ENCODE assay signal across 7 mouse cellular contexts in genomic region chr13:108315702-108316486, GRCm38 (mm10). TPM values are rescaled to one million over a fixed set of nuclear protein-coding genes. Genes with fewer than 3 reads are reported as not detected.
DNase-seq lines count a peak whose midpoint lies in the region; ATAC-seq and TF ChIP-seq lines count a peak whose summit lies in the region.

TSS of gene Depdc1b (plus strand) at chr13:108316332.

- TF ChIP-seq CTCF in kidney, adult 2 months (conservative IDR thresholded peaks at IDR 0.05; ENCODE audit: insufficient read depth, insufficient read length, low read depth, low read length) = no peak
- TF ChIP-seq CTCF in spleen, adult 2 months (IDR thresholded peaks at IDR 0.05; ENCODE audit: extremely low read depth, insufficient read depth, insufficient read length, insufficient replicate concordance) = no peak

- peak within 1 kb of the TSS; percentile 71 for H3K4me3 ChIP-seq in embryonic facial prominence, embryonic 11.5 days (ENCODE audit: low read depth, low read length)
- H3K4me3 ChIP-seq in kidney, adult 2 months (ENCODE audit: insufficient read depth, low read depth, low read length) = peak within 1 kb of the TSS; percentile 76
- peak within 1 kb of the TSS; percentile 83 for H3K4me3 ChIP-seq in limb, embryonic 12.5 days (replicated peaks)
- H3K4me3 ChIP-seq in midbrain, embryonic 15.5 days = peak within 1 kb of the TSS; percentile 71
- peak within 1 kb of the TSS; percentile 92 for H3K4me3 ChIP-seq in spleen, adult 2 months (ENCODE audit: extremely low read depth, insufficient read depth, insufficient read length)

- no peaks in the 10 kb centered on the region for H3K27me3 ChIP-seq in embryonic facial prominence, embryonic 11.5 days (ENCODE audit: control insufficient read depth, insufficient read depth, low read length)
- no peaks in the 10 kb centered on the region for H3K27me3 ChIP-seq in kidney, adult 2 months (replicated peaks; ENCODE audit: control insufficient read depth, insufficient read depth, low read length)
- H3K27me3 ChIP-seq in limb, embryonic 12.5 days = no peaks in the 10 kb centered on the region
- no peaks in the 10 kb centered on the region for H3K27me3 ChIP-seq in midbrain, embryonic 15.5 days (replicated peaks)
- H3K27me3 ChIP-seq in spleen, adult 2 months (ENCODE audit: control insufficient read depth, insufficient read depth, low read length) = no peaks in the 10 kb centered on the region

- peak; percentile 23 for TF ChIP-seq POLR2A in kidney, adult 2 months (IDR thresholded peaks at IDR 0.05; ENCODE audit: low read depth, low read length)
- no peak for TF ChIP-seq POLR2A in spleen, adult 2 months (IDR thresholded peaks at IDR 0.05; ENCODE audit: low read depth, low read length)

- peak within 1 kb of the TSS; percentile 83 for H3K4me2 ChIP-seq in embryonic facial prominence, embryonic 11.5 days (ENCODE audit: low read depth, low read length)
- peak within 1 kb of the TSS; percentile 90 for H3K4me2 ChIP-seq in limb, embryonic 12.5 days
- peak within 1 kb of the TSS; percentile 89 for H3K4me2 ChIP-seq in midbrain, embryonic 15.5 days

- peak within 1 kb of the TSS; percentile 83 for H3K9ac ChIP-seq in embryonic facial prominence, embryonic 11.5 days (replicated peaks; ENCODE audit: low read length)
- H3K9ac ChIP-seq in limb, embryonic 12.5 days (replicated peaks) = peak within 1 kb of the TSS; percentile 80
- H3K9ac ChIP-seq in midbrain, embryonic 15.5 days = peak within 1 kb of the TSS; percentile 70

- DNase-seq in adrenal gland, postnatal 14 days = peak; percentile 97
- DNase-seq in embryonic facial prominence, embryonic 11.5 days (ENCODE audit: low spot score) = peak; percentile 97
- peak; percentile 96 to 98 for DNase-seq in heart, adult 18-20 months
- DNase-seq in kidney, adult 2 months = peak; percentile 98
- peak; percentile 71 to 93 for DNase-seq in spleen, adult 2 months (ENCODE audit: low read depth in 1 of 2, low spot score in 2 of 2)

- under 1% methylated on average over 48 of the region's 48 CpGs for WGBS in embryonic facial prominence, embryonic 11.5 days
- WGBS in kidney, adult 2 months = under 1% methylated on average over 48 of the region's 48 CpGs
- WGBS in limb, embryonic 12.5 days = 1% methylated on average over 48 of the region's 48 CpGs
- under 1% methylated on average over 48 of the region's 48 CpGs for WGBS in midbrain, embryonic 15.5 days
- under 1% methylated on average over 48 of the region's 48 CpGs for WGBS in spleen, adult 2 months

- peak; percentile 91 for ATAC-seq in embryonic facial prominence, embryonic 11.5 days (replicated peaks; ENCODE audit: insufficient number of reproducible peaks, low FRiP score, low TSS enrichment, low read depth)
- peak; percentile 95 for ATAC-seq in limb, embryonic 12.5 days (ENCODE audit: insufficient number of reproducible peaks, insufficient read depth, low FRiP score, low TSS enrichment, low read depth)
- peak; percentile 99 for ATAC-seq in midbrain, embryonic 15.5 days (replicated peaks)

- H3K27ac ChIP-seq in embryonic facial prominence, embryonic 11.5 days (replicated peaks; ENCODE audit: low read depth, low read length) = peak within 1 kb of the TSS; percentile 31; the same call in 1 of the 2 replicates
- peak within 1 kb of the TSS; percentile 40; the same call in 1 of the 2 replicates for H3K27ac ChIP-seq in kidney, adult 2 months (ENCODE audit: insufficient read depth, low read depth, low read length)
- H3K27ac ChIP-seq in limb, embryonic 12.5 days = peak within 1 kb of the TSS; percentile 67; the same call in 1 of the 2 replicates
- peak within 1 kb of the TSS; percentile 72 for H3K27ac ChIP-seq in midbrain, embryonic 15.5 days
- H3K27ac ChIP-seq in spleen, adult 2 months (ENCODE audit: insufficient read depth, low read length) = peak within 1 kb of the TSS; percentile 86

- no peaks in the 10 kb centered on the region for H3K4me1 ChIP-seq in embryonic facial prominence, embryonic 11.5 days (ENCODE audit: control insufficient read depth, insufficient read depth, low read length)
- H3K4me1 ChIP-seq in kidney, adult 2 months (ENCODE audit: control insufficient read depth, insufficient read depth, low read length) = peaks cover 3% of the 10 kb centered on the region; the same call in 1 of the 2 replicates
- H3K4me1 ChIP-seq in limb, embryonic 12.5 days (replicated peaks) = peaks cover 17% of the 10 kb centered on the region
- peaks cover 13% of the 10 kb centered on the region for H3K4me1 ChIP-seq in midbrain, embryonic 15.5 days
- 0 out of 2 replicates have a peak, but pooled peaks cover 2% of the 10 kb centered on the region for H3K4me1 ChIP-seq in spleen, adult 2 months (ENCODE audit: control insufficient read depth, insufficient read depth, insufficient read length)

- H3K9me3 ChIP-seq in embryonic facial prominence, embryonic 11.5 days (replicated peaks; ENCODE audit: control insufficient read depth, low read length) = no peaks in the 10 kb centered on the region
- H3K9me3 ChIP-seq in limb, embryonic 12.5 days = no peaks in the 10 kb centered on the region
- no peaks in the 10 kb centered on the region for H3K9me3 ChIP-seq in midbrain, embryonic 15.5 days

- no peaks in the 10 kb centered on the region for H3K36me3 ChIP-seq in embryonic facial prominence, embryonic 11.5 days (replicated peaks; ENCODE audit: control insufficient read depth, insufficient read depth, low read depth, low read length)
- no peaks in the 10 kb centered on the region for H3K36me3 ChIP-seq in kidney, adult 2 months (ENCODE audit: control insufficient read depth, insufficient read depth, low read length)
- no peaks in the 10 kb centered on the region for H3K36me3 ChIP-seq in limb, embryonic 12.5 days
- no peaks in the 10 kb centered on the region for H3K36me3 ChIP-seq in midbrain, embryonic 15.5 days (replicated peaks)
- no peaks in the 10 kb centered on the region for H3K36me3 ChIP-seq in spleen, adult 2 months (ENCODE audit: control insufficient read depth, insufficient read depth, low read length)

RNA-seq across cellular contexts. Expression of gene Depdc1b, which starts in this region (rescaled TPM):
- 3.8 and 3.9 TPM in 2 replicates for total RNA-seq in adrenal gland, postnatal 14 days (2021)
- polyA plus RNA-seq in embryonic facial prominence, embryonic 11.5 days (2014; fragmentation: Nextera tagmentation; extraction: Ambion mirVana) = 15.7 and 19.2 TPM in 2 replicates
- under 1 TPM; 0.30 to 0.67 TPM for total RNA-seq in heart, adult 18-20 months (2021)
- polyA plus RNA-seq in kidney, adult 2 months (2012; rRNA removed) = 10.9 and 11.2 TPM in 2 replicates
- 15.5 and 18.9 TPM in 2 replicates for polyA plus RNA-seq in limb, embryonic 12.5 days (2016; fragmentation: Nextera tagmentation; extraction: Ambion mirVana)
- polyA plus RNA-seq in midbrain, embryonic 15.5 days (2015; fragmentation: Nextera tagmentation; extraction: Ambion mirVana) = 1.8 and 2.4 TPM in 2 replicates
- 1.6 and 1.7 TPM in 2 replicates for polyA plus RNA-seq in spleen, adult 2 months (2012; rRNA removed)

Comparison
In these comparisons a context has a peak if more than half of its experiments do, and no peak if none do; other contexts are left out.
1. Peak in every context shown above with its lines: DNase-seq, ATAC-seq, H3K4me3 ChIP-seq and H3K27ac ChIP-seq.
2. Peak in DNase-seq in heart, adult 18-20 months; RNA of the gene not detected or under 1 TPM.
3. H3K27ac ChIP-seq: peak in every context shown above with its lines; median percentile 86 in spleen, adult 2 months; 72 in midbrain, embryonic 15.5 days; 67 in limb, embryonic 12.5 days; 40 in kidney, adult 2 months; 31 in embryonic facial prominence, embryonic 11.5 days.